Mouse (Mus musculus) embryonic facial prominence, embryonic 13.5 days (tissue): ENCODE results near the gene Ttyh2. TPM values are rescaled to one million over a fixed set of nuclear protein-coding genes. Genes with fewer than 3 reads are reported as not detected.
"Not testable (repeated sequence)": the region's sequence is repeated elsewhere in the genome, so short reads cannot be mapped to it uniquely, and the experiment has no call there.

Source experiments
- ATAC-seq: fragments of 200-750 bp; cut with Nextera tagmentation; 2 replicates; pipeline ENCODE4 v1.8.0; 2017; ENCODE audit warnings: low read depth; ENCODE audit not compliant: insufficient number of reproducible peaks, insufficient read depth, low FRiP score, low TSS enrichment
- H3K27ac ChIP-seq: fragments of 300-500 bp; sonication (generic); 2 replicates; pipeline ENCODE4 v1.5.1; 2015; ENCODE audit warnings: moderate library complexity, mild to moderate bottlenecking, inconsistent platforms
- H3K27me3 ChIP-seq: fragments of 300-500 bp; sonication (generic); 2 replicates; pipeline ENCODE4 v1.6.1; 2015; ENCODE audit warnings: mild to moderate bottlenecking, inconsistent platforms
- H3K36me3 ChIP-seq: fragments of 300-500 bp; sonication (generic); 2 replicates; pipeline ENCODE4 v1.6.1; 2015; ENCODE audit warnings: mild to moderate bottlenecking, inconsistent platforms
- H3K4me1 ChIP-seq: fragments of 300-500 bp; sonication (generic); 2 replicates; pipeline ENCODE4 v1.6.1; 2015; ENCODE audit warnings: inconsistent platforms
- H3K4me2 ChIP-seq: fragments of 300-500 bp; sonication (generic); 2 replicates; pipeline ENCODE4 v1.6.1; 2015; ENCODE audit warnings: moderate library complexity, mild to moderate bottlenecking, inconsistent platforms
- H3K4me3 ChIP-seq: fragments of 300-500 bp; sonication (generic); 2 replicates; pipeline ENCODE4 v1.5.1; 2015; ENCODE audit warnings: mild to moderate bottlenecking, inconsistent platforms
- H3K9ac ChIP-seq: fragments of 300-500 bp; sonication (generic); 2 replicates; pipeline ENCODE4 v1.6.1; 2015; ENCODE audit warnings: mild to moderate bottlenecking, inconsistent platforms
- H3K9me3 ChIP-seq: fragments of 300-500 bp; sonication (generic); 2 replicates; pipeline ENCODE4 v1.6.1; 2016; ENCODE audit warnings: inconsistent platforms
- WGBS: fragments of 180-500 bp; shearing (Covaris S2); methylation state at CpG from one replicate; pipeline ENCODE4 v1.1.7; 2015; ENCODE audit warnings: mixed read lengths; 5-methylcytosine and 5-hydroxymethylcytosine counted together
- polyA plus RNA-seq: library from polyadenylated mRNA; unstranded; fragments of >200 nt; fragmentation: Nextera tagmentation; extraction: Ambion mirVana; gene quantifications from 2 replicates; pipeline ENCODE4 v1.2.1, GENCODE M21; 2015

The Ttyh2 gene
- polyA plus RNA-seq, 1 experiment from 2014 or later, result 18.2 TPM

DNA sequence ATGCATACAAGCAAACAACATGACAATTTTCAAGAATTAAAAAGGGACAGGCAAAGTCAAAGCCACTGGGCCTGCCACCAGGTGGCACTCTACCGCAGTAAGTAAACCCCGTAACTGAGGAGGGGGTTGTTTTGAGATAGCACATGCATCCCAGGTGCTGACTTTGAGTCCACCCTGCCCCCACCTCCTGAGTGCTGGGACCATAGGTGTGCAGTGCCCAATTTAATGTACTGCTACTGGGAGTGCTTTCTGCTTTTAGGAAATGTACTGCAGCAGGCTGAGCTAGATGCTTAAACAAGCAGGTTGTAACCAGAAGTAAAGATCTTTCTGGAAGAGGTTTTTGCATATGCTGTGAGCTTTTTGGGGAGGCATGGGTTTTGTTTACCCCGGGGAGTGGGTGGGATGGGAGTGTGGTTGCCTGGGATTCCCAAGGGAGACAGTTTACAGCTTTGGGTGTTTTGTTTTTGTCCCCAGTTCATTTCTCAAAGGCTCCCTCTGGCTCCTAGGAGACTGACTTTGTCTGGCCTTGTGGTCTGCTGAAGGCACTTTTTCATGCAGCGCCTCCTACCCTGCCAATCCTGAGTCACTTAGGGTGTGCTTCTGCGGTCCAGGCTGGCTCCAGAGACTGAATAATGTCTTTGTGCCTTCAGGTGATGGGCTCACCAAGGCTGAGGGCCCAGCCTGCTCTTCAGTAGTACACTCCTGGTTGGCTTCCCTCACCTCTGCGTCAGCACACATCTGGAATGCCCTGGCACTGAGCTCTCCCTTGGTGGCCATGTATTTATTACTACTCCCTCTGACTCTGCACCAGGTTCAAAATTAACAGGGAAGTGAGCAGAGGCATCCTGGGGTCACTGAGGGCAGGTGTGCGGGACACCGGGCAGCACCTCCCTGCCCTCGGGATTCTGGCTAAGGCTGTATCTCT lies 2.2 kb upstream of the Ttyh2 start:
- no peak overlapping the region for H3K4me2 ChIP-seq
- H3K4me1 ChIP-seq, result peaks cover 39% of the 10 kb centered on the region
- H3K9ac ChIP-seq, result no peak overlapping the region
- 63% methylated on average over 9 of the region's 9 CpGs for WGBS
- no peak for ATAC-seq
- 0 out of 2 replicates have a peak overlapping the region, but pooled peaks have one; percentile 11 for H3K27ac ChIP-seq
- H3K9me3 ChIP-seq, result no peaks in the 10 kb centered on the region
- no peak overlapping the region for H3K4me3 ChIP-seq
- H3K27me3 ChIP-seq, result no peaks in the 10 kb centered on the region
- peaks cover 42% of the 10 kb centered on the region for H3K36me3 ChIP-seq

DNA sequence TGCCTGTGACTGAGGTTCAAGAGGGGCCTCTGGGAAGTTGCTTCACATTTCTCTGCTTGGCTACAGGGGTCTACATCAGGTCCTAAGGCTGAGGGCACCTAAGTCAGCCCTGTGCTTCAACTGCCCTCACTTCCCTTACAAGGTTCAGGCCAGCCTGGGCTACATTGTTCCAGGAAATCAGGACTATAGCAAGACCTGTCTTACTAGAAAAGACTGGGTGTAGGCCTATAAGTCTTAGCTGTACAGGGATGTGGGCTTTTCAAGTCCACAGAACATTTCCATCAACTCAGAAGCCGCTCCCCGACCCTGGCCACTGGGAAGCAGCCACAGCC lies 1.5 kb upstream of the Ttyh2 start:
- no peak for ATAC-seq
- Histone ChIP-seq H3K36me3 (peaks cover 42% of the 10 kb centered on the region), H3K4me3 (no peak overlapping the region), H3K4me1 (peaks cover 39% of the 10 kb centered on the region), H3K27ac (0 out of 2 replicates have a peak overlapping the region, but pooled peaks have one; percentile 11), H3K9me3 (no peaks in the 10 kb centered on the region), H3K9ac (no peak overlapping the region), H3K4me2 (no peak overlapping the region), H3K27me3 (no peaks in the 10 kb centered on the region)
- WGBS, result 76% methylated on average over 2 of the region's 2 CpGs

- Histone ChIP-seq H3K9ac (no peak overlapping the region), H3K36me3 (peaks cover 42% of the 10 kb centered on the region), H3K4me1 (peaks cover 40% of the 10 kb centered on the region), H3K9me3 (no peaks in the 10 kb centered on the region), H3K27me3 (no peaks in the 10 kb centered on the region), H3K4me3 (no peak overlapping the region), H3K4me2 (no peak overlapping the region), H3K27ac (no peak overlapping the region)
- WGBS, result 48% methylated on average over 8 of the region's 8 CpGs
- no peak for ATAC-seq
Observed at GRCm38 (mm10) chr11:114674180-114674579, 1.1 kb upstream of the Ttyh2 start.

DNA sequence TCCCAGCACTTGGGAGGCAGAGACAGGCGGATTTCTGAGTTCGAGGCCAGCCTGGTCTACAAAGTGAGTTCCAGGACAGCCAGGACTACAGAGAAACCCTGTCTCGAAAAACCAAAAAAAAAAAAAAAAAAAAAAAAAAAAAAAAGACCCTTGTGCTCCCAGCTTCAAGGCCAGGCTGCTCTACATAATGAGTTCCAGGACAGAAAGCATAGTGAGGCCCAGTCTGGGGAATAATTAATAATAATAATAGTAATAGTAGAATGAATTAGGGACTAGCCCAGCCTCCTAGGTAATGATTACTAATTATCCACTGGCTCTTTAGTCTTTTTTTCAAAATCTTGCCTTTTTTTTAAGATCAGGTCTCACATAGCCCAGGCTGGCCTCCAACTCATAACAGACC lies 435 bp upstream of the Ttyh2 start:
- 67% methylated on average over 2 of the region's 3 CpGs for WGBS
- Histone ChIP-seq H3K4me1 (peaks cover 43% of the 10 kb centered on the region), H3K4me2 (peak overlapping the region; percentile 93), H3K4me3 (peak overlapping the region; percentile 63), H3K36me3 (peaks cover 42% of the 10 kb centered on the region)
- not testable (repeated sequence) for H3K9ac ChIP-seq, H3K27ac ChIP-seq, H3K27me3 ChIP-seq, ATAC-seq, H3K9me3 ChIP-seq

DNA sequence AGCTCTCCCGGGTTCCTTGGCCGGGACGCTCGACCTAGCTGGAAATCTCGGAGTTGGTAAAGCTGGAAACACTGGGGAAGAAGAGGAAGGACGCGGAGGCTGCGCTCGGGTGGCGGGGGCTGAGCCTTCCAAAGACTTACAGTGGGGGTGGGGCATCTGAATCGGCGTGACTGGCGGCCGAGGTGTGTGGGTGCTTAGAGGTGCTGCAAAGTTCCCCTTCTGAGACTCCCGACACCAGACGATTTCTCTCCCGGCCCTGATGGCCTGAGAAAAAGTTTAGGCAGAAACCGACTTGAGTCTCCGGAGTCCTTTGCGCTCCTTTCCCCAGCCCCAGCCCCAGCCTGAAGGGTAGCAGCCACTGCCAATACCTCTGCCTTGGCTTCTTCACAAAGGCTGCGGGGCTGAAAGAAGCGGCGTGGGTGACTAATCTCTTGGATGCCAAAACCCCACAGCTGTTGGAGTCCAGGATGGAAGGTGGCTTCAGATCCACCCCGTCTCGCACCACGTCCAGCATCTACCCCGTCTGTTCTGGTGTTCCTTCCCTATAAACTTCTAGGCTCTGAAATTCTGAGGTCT lies 683 bp downstream of the Ttyh2 start:
- Histone ChIP-seq H3K9ac (peak overlapping the region; percentile 83), H3K36me3 (peaks cover 32% of the 10 kb centered on the region), H3K27ac (peak overlapping the region; percentile 69), H3K4me2 (peak overlapping the region; percentile 93), H3K4me1 (peaks cover 37% of the 10 kb centered on the region), H3K4me3 (peak overlapping the region; percentile 63), H3K9me3 (no peaks in the 10 kb centered on the region), H3K27me3 (no peaks in the 10 kb centered on the region)
- no peak for ATAC-seq
- WGBS, result 2% methylated on average over 24 of the region's 27 CpGs

DNA sequence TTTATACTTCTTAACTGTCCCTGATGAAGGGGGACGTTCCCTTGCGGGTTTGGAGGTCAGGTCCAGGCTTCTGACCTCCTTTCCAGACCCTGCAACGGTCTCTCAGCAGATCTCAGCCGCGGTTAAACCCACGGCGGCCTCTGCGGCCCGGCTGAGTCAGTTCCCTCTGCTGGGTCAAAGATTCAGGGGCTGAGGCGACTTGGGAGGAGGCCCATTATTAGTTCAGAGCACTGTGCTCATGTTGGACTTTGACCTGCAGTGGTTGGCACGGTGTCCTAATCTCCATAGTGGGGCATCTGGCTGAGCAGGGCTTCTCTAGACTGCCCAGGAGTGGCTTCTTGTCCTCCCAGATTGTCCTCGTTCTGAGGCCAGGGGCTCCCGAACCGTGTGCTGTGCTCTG lies 1.2 kb downstream of the Ttyh2 start:
- Histone ChIP-seq H3K4me2 (peak overlapping the region; percentile 93), H3K27me3 (no peaks in the 10 kb centered on the region), H3K36me3 (peaks cover 27% of the 10 kb centered on the region), H3K27ac (no peak overlapping the region), H3K4me3 (peak overlapping the region; percentile 63), H3K9ac (peak overlapping the region; percentile 83), H3K4me1 (peaks cover 37% of the 10 kb centered on the region), H3K9me3 (no peaks in the 10 kb centered on the region)
- WGBS, result 6% methylated on average over 14 of the region's 14 CpGs
- ATAC-seq, result no peak

- ATAC-seq, result no peak; the same call in 1 of the 2 replicates
- Histone ChIP-seq H3K9ac (no peak overlapping the region), H3K27me3 (no peaks in the 10 kb centered on the region), H3K9me3 (no peaks in the 10 kb centered on the region), H3K36me3 (peaks cover 21% of the 10 kb centered on the region), H3K4me3 (peak overlapping the region; percentile 63), H3K4me2 (peak overlapping the region; percentile 93), H3K27ac (no peak overlapping the region), H3K4me1 (peaks cover 37% of the 10 kb centered on the region)
- 27% methylated on average over 9 of the region's 9 CpGs for WGBS
Observed at GRCm38 (mm10) chr11:114676896-114677530, 1.8 kb downstream of the Ttyh2 start.

DNA sequence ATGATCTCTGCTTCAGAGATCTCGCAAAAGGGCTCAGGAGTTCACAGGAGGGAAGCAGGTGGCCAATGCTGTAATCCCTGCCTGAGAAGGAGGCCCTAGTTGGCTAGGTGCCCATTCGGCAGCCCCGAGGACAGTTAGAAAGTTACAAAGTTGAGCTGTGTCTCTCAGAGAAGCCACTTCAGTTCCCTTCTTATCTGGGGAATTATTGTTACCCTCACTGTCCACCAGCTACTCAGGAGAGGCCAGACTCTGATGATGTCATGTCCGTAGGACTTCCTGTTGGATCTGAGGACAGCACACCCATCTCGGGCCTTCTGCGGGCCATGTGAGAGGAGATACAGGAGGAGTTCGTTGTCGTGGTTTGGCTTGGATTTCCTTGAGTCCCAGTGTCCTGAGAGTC lies 4.4 kb downstream of the Ttyh2 start:
- Histone ChIP-seq H3K9ac (no peak overlapping the region), H3K4me2 (no peak overlapping the region), H3K4me3 (no peak overlapping the region), H3K27ac (no peak overlapping the region), H3K4me1 (peaks cover 33% of the 10 kb centered on the region), H3K36me3 (no peaks in the 10 kb centered on the region), H3K27me3 (no peaks in the 10 kb centered on the region), H3K9me3 (no peaks in the 10 kb centered on the region)
- 73% methylated on average over 8 of the region's 8 CpGs for WGBS
- ATAC-seq, result no peak

DNA sequence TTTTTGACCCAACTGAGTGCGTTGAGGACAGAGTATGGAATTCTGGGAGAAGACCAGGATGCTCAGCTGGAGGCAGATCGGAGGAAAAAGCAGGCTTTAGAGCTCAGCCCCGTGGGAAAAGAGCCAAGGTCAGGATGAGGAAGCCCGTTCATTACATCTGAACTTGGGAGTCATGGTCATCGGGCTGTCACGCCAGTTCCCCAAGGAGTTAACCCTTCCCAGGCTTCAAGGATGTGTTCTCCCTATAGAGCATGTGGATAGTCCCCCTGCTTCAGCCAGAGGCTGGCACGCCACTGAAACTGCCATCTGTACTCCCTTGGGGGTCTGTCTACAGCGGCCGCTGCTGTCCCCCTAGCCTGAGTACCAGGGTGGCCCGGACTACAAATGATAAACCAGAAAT lies 5.1 kb downstream of the Ttyh2 start:
- ATAC-seq, result no peak
- H3K4me2 ChIP-seq, result no peak overlapping the region
- H3K36me3 ChIP-seq, result no peaks in the 10 kb centered on the region
- H3K27ac ChIP-seq, result no peak overlapping the region
- no peaks in the 10 kb centered on the region for H3K27me3 ChIP-seq
- WGBS, result 64% methylated on average over 10 of the region's 10 CpGs
- H3K4me3 ChIP-seq, result no peak overlapping the region
- H3K9me3 ChIP-seq, result no peaks in the 10 kb centered on the region
- H3K9ac ChIP-seq, result no peak overlapping the region
- H3K4me1 ChIP-seq, result peaks cover 34% of the 10 kb centered on the region

GRCm38 (mm10) chr11:114681054-114681453 lies 5.8 kb downstream of the Ttyh2 start:
- 41% methylated on average over 5 of the region's 5 CpGs for WGBS

DNA sequence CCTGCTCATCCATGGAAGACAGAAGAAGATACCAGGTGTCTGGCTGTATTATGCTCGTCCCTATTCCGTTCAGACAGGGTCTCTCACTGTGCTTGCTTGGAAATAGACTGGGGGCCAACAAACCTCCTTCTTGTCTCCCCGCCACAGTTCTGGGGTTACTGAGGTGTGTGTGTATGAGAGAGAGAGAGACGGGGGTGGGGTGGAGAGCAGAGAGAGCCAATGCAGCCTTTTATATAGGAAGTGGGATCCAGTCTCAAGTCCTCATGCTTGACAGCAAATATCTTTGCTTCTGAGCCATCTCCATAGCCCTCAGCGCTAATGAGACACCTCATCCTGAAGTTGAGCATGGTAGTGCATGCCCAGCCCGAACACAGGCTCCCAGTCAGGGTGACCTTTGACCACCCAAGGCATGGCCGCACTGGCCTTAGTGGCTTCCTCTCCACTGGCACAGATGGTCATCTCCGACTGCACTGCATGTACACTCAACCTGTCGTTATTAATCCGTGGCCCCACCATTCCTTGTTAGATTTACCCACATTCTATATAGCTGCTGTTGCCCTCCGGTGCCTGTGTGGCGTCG lies 7.2 kb downstream of the Ttyh2 start:
- no peak overlapping the region for H3K27ac ChIP-seq
- no peak overlapping the region for H3K4me3 ChIP-seq
- peaks cover 18% of the 10 kb centered on the region for H3K4me1 ChIP-seq
- H3K9ac ChIP-seq, result no peak overlapping the region
- H3K4me2 ChIP-seq, result no peak overlapping the region
- H3K36me3 ChIP-seq, result no peaks in the 10 kb centered on the region
- no peak for ATAC-seq
- 92% methylated on average over 13 of the region's 13 CpGs for WGBS
- no peaks in the 10 kb centered on the region for H3K27me3 ChIP-seq
- no peaks in the 10 kb centered on the region for H3K9me3 ChIP-seq

More at GRCm38 (mm10) chr11:114681054-114681453, 5.8 kb downstream of the Ttyh2 start:
- Histone ChIP-seq H3K9me3 (no peaks in the 10 kb centered on the region), H3K27me3 (no peaks in the 10 kb centered on the region), H3K4me1 (peaks cover 32% of the 10 kb centered on the region), H3K4me2 (no peak overlapping the region), H3K36me3 (no peaks in the 10 kb centered on the region), H3K27ac (no peak overlapping the region), H3K9ac (no peak overlapping the region), H3K4me3 (no peak overlapping the region)
- no peak for ATAC-seq
